Mouse (Mus musculus) hindbrain, embryonic 13.5 days (tissue): ENCODE measurements around the gene Cyp46a1. TPM values are rescaled to one million over a fixed set of nuclear protein-coding genes. Genes with fewer than 3 reads are reported as not detected.

Source experiments
- ATAC-seq: fragments of 200-750 bp; cut with Nextera tagmentation; 2 replicates; pipeline ENCODE4 v1.8.0; 2017; ENCODE audit warnings: moderate TSS enrichment; ENCODE audit not compliant: low FRiP score
- H3K27ac ChIP-seq: fragments of 300-500 bp; sonication (generic); 2 replicates; pipeline ENCODE4 v1.5.1; 2015; ENCODE audit warnings: inconsistent platforms, mild to moderate bottlenecking, moderate library complexity
- H3K27me3 ChIP-seq: fragments of 300-500 bp; sonication (generic); 2 replicates; pipeline ENCODE4 v1.6.1; 2015; ENCODE audit warnings: mild to moderate bottlenecking, inconsistent platforms
- H3K36me3 ChIP-seq: fragments of 300-500 bp; sonication (generic); 2 replicates; pipeline ENCODE4 v1.6.1; 2015; ENCODE audit warnings: mild to moderate bottlenecking, inconsistent platforms
- H3K4me1 ChIP-seq: fragments of 300-500 bp; sonication (generic); replicated peaks from 2 replicates; pipeline ENCODE4 v1.6.1; 2015; ENCODE audit warnings: inconsistent platforms
- H3K4me2 ChIP-seq: fragments of 300-500 bp; sonication (generic); 2 replicates; pipeline ENCODE4 v1.6.1; 2015; ENCODE audit warnings: inconsistent platforms, mild to moderate bottlenecking, moderate library complexity
- H3K4me3 ChIP-seq: fragments of 300-500 bp; sonication (generic); 2 replicates; pipeline ENCODE4 v1.5.1; 2015; ENCODE audit warnings: mild to moderate bottlenecking, inconsistent platforms
- H3K9ac ChIP-seq: fragments of 300-500 bp; sonication (generic); 2 replicates; pipeline ENCODE4 v1.6.1; 2015; ENCODE audit warnings: mild to moderate bottlenecking, inconsistent platforms
- H3K9me3 ChIP-seq: fragments of 300-500 bp; sonication (generic); 2 replicates; pipeline ENCODE4 v1.6.1; 2016; ENCODE audit warnings: inconsistent platforms
- WGBS: fragments of 180-500 bp; shearing (Covaris S2); methylation state at CpG from one replicate; pipeline ENCODE4 v1.1.7; 2015; 5-methylcytosine and 5-hydroxymethylcytosine counted together
- polyA plus RNA-seq: library from polyadenylated mRNA; unstranded; fragments of >200 nt; fragmentation: Nextera tagmentation; extraction: Ambion mirVana; gene quantifications from 2 replicates; pipeline ENCODE4 v1.2.1, GENCODE M21; 2015

Gene Cyp46a1
- polyA plus RNA-seq, 1 experiment from 2014 or later: 17.5 TPM

DNA sequence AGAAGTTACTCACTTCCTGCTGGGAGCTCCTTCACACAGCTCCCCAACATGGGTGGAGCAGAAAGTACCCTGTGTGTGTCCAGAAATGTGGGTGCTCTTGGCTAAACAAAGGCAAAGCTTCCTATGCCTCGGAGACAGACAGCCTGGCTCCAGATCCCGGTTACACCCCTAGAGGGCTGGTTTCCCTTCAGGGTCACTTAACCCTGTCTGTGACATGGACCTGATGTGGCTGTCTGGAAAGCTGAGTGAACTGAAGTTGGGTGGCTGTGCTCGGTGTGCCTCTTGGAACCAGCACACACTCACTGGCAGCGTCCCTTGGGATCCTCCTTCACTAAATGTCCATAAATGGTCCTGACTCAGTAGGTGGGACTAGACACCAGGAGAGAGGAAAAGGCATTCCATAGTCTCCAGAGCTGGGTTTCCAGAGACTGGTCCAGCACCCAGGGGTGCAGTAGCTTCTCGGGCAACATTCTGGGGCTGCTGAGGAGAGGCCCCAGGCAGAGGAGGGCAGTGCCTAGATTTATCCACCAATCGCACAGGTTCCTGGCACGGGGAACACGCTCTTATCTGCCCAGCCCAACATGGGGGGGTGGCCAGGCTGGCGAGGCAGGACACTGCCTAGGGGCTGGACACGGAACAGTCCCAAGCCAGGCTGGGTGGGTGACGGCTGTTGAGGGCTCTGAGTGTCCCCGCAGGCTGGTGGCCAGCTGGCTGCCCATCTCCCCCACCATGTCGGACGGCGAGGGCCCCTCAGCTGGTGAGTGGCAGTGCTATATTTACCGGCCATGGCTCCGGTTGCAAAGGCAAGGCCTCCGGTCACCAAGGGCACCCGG, 36.6 kb downstream of the Cyp46a1 start, which contains the start of gene Eml1:
Eml1 (plus strand) TSS at position 362 of the 833 bp plus-strand sequence.
- Histone ChIP-seq H3K4me1 (peaks cover 18% of the 10 kb centered on the region), H3K9me3 (no peaks in the 10 kb centered on the region), H3K27me3 (peaks cover 2% of the 10 kb centered on the region; the same call in 1 of the 2 replicates), H3K27ac (no peak within 1 kb of the TSS), H3K9ac (no peak within 1 kb of the TSS), H3K4me2 (no peak within 1 kb of the TSS), H3K36me3 (no peaks in the 10 kb centered on the region), H3K4me3 (no peak within 1 kb of the TSS)
- no peak for ATAC-seq
- 80% methylated on average over 19 of the region's 19 CpGs for WGBS

DNA sequence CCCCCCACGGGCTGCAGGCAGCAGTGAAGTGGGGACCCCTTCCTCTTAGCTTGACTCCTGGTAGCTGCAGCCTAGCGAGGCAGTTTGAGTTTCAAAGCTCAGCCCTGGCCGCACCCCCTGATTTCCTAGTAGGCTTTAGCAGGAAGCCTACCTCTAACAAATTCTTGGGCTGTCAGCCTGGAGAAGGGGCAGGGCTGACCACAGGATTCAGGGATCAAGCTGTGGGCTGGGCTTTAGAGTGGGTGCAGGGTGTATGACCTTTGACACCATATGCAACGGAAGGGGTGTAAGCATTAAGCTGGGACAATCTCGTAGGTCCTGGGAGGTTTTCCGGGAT, 37.2 kb downstream of the Cyp46a1 start:
- H3K27ac ChIP-seq: no peak overlapping the region
- H3K36me3 ChIP-seq: no peaks in the 10 kb centered on the region
- peaks cover 2% of the 10 kb centered on the region; the same call in 1 of the 2 replicates for H3K27me3 ChIP-seq
- H3K9me3 ChIP-seq: no peaks in the 10 kb centered on the region
- peaks cover 18% of the 10 kb centered on the region for H3K4me1 ChIP-seq
- 79% methylated on average over 6 of the region's 6 CpGs for WGBS
- H3K4me3 ChIP-seq: no peak overlapping the region
- no peak overlapping the region for H3K4me2 ChIP-seq
- H3K9ac ChIP-seq: no peak overlapping the region
- no peak for ATAC-seq

DNA sequence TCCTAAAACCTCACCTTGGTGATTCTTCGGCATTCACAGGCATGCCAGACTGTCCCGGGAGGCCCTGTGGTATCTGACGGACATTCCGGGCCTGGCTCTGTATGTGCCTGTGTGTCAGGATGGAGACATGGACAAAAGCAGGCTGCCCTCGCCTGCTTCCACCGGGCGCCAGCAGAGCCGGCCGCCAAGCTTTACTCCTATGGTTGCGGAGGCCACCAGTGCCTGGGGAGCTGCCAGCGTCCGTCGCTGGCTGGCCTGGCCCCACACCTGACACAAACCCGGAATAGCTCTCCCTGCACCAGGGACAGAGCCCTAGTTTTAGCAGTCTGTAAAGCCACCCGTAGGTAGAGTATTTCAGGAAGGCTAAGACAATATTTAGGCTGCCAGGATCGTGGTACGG, 38.1 kb downstream of the Cyp46a1 start:
- peaks cover 2% of the 10 kb centered on the region; the same call in 1 of the 2 replicates for H3K27me3 ChIP-seq
- WGBS: 60% methylated on average over 17 of the region's 17 CpGs
- ATAC-seq: no peak
- H3K9me3 ChIP-seq: no peaks in the 10 kb centered on the region
- H3K4me3 ChIP-seq: no peak overlapping the region
- H3K9ac ChIP-seq: no peak overlapping the region
- H3K4me2 ChIP-seq: no peak overlapping the region
- no peaks in the 10 kb centered on the region for H3K36me3 ChIP-seq
- H3K27ac ChIP-seq: no peak overlapping the region
- peaks cover 18% of the 10 kb centered on the region for H3K4me1 ChIP-seq

DNA sequence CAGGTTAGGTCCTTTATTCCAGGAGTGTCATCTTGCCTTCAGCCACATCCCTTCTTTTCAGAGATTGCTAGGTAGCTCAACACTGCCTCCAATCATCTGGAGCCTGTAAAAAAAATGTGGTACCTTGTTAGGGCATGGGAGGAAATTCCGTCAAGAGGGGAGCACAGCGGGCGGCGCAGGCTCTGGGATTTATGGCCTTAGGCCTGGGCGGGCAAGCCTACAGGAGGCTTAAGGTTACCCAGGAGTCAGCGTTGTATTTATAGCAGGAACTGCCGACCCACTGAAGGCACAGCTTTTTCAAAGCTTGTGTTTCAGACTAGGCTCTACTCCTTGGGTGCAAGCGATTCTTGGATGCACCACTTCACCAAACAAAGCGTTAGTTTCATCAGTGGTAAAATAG, 39.4 kb downstream of the Cyp46a1 start:
- H3K9ac ChIP-seq: no peak overlapping the region
- H3K4me1 ChIP-seq: peaks cover 16% of the 10 kb centered on the region
- H3K27me3 ChIP-seq: no peaks in the 10 kb centered on the region; the same call in 1 of the 2 replicates
- no peaks in the 10 kb centered on the region for H3K9me3 ChIP-seq
- H3K36me3 ChIP-seq: no peaks in the 10 kb centered on the region
- H3K4me3 ChIP-seq: no peak overlapping the region
- H3K27ac ChIP-seq: no peak overlapping the region
- H3K4me2 ChIP-seq: no peak overlapping the region
- ATAC-seq: no peak
- 81% methylated on average over 9 of the region's 9 CpGs for WGBS

DNA sequence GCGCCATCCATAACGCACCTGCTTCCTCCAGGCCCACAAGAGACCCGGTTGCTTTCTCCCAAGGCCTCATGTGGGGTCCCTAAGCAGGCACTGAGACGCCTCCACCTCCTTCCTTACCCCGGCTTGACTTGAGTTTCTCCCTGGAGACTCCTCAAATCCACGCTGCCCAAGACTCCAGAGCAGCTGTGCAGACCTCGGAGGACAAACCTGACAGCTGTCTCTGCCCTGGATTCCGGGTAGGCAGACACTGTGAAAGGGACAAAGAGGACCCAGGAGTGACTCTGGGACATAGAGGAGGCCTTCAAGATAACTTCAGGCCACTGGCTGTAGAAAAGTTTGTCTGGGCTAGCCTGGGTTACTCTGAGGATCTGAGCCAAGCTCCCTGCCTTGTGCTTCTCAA, 40.5 kb downstream of the Cyp46a1 start:
- ATAC-seq: no peak
- Histone ChIP-seq H3K36me3 (no peaks in the 10 kb centered on the region), H3K9ac (no peak overlapping the region), H3K27ac (no peak overlapping the region), H3K4me1 (peaks cover 12% of the 10 kb centered on the region), H3K4me2 (no peak overlapping the region), H3K27me3 (no peaks in the 10 kb centered on the region), H3K9me3 (no peaks in the 10 kb centered on the region), H3K4me3 (no peak overlapping the region)
- 81% methylated on average over 8 of the region's 8 CpGs for WGBS

DNA sequence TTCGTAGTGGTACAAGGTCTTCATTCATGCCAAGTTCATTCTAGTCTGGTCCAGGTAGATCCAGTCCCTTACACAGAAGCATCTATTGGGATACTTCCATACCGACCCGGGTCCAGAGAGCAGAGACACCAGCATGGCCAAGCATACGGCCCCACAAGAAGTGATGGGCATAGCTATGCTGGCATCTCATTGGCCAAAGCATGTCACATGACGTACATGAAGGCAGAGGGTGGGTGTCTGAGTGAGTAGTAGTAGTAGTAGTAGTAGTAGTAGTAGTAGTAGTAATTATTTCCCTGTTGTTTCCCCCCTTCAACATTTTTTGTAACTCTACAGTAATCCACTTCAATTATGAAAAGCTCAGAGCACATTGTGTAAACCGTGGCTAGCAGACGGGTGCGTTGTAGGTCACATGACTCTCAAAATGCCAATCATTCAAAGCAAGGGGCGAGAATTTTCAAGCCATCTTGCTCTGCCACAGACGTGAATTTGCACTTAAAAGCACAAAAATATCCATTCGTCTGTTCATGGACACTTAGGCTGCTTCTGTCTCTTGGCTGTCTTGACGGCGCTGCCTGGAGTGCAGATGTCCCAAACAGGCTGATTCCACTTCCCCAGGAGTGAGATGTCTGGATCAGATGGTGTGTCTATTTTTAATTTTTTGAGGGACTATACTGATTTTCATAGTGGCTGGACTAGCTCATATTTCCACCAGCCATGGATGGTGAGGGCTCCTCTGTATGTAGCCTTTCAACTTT, 44.4 kb downstream of the Cyp46a1 start:
- Histone ChIP-seq H3K27ac (no peak overlapping the region), H3K9ac (no peak overlapping the region)
- WGBS: 84% methylated on average over 13 of the region's 13 CpGs

DNA sequence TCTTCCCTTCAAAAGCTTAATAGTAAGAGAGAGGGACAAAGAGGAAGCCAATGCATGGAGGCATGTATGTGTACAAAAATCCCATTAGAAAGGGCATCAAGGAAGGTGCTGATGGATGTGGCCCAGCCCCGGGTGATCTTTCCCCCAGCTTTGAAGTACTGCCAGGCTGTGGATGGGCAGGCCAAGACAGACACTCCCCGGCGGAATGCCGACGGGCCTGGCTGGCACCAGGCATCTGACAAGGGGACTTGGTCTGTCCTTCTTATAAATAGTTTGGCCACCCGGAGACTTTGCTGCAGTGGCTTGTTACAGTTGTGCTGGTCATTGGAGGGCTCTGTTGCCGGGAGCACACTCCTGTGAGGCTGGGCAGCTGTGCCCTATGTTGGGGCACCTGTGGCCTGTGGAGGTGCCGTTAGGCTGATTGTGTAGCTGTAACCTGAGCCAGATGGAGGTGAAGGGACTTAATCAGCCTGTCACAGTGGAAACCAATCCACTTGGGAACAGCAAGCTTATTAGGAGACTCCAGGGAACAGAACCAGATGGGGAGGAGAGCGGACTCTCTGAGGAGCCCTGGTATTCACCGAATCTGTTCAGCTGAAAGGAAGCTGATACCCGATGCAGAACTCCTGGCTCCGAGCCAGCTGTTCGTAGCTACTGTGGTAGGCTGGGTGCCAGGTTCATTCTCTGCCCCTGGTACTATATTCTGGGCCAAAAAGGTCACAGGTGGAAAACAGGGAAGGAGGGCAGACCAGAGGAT, 52.5 kb downstream of the Cyp46a1 start:
- peaks cover 4% of the 10 kb centered on the region; the same call in 1 of the 2 replicates for H3K27me3 ChIP-seq
- no peak overlapping the region for H3K4me3 ChIP-seq
- WGBS: 48% methylated on average over 13 of the region's 13 CpGs
- H3K4me1 ChIP-seq: peaks cover 21% of the 10 kb centered on the region
- no peak overlapping the region for H3K9ac ChIP-seq
- H3K9me3 ChIP-seq: no peaks in the 10 kb centered on the region
- H3K36me3 ChIP-seq: no peaks in the 10 kb centered on the region
- no peak overlapping the region; the same call in 1 of the 2 replicates for H3K4me2 ChIP-seq
- H3K27ac ChIP-seq: 0 out of 2 replicates have a peak overlapping the region, but pooled peaks have one; percentile 46
- ATAC-seq: peak; percentile 47; the same call in 1 of the 2 replicates

More for the DNA sequence above, 44.4 kb downstream of the Cyp46a1 start:
- H3K4me2 ChIP-seq: no peak overlapping the region
- no peaks in the 10 kb centered on the region for H3K9me3 ChIP-seq
- no peaks in the 10 kb centered on the region for H3K4me1 ChIP-seq
- no peaks in the 10 kb centered on the region for H3K27me3 ChIP-seq
- H3K36me3 ChIP-seq: no peaks in the 10 kb centered on the region
- no peak overlapping the region for H3K4me3 ChIP-seq
- no peak for ATAC-seq

DNA sequence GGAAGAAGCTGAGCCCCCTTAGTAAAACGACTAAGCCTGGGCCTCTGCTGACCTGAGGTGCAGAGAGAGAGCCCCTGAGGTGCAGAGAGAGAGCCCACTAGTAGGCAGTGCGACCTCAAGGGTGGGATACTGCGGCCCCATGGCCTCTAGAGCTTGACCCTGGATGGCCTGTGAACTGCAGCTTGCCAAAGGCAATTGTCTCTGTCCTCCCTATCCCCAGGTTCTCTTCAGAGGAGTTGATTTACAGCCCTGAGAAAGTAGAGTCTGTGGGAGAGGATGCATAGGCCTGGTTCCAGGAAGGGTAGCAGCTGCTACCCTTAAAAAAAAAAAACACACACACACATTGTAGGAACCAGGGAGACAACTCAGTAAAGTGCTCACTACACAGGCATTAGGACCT, 55.5 kb downstream of the Cyp46a1 start:
- ATAC-seq: no peak
- Histone ChIP-seq H3K4me1 (peaks cover 27% of the 10 kb centered on the region), H3K27me3 (peaks cover 4% of the 10 kb centered on the region; the same call in 1 of the 2 replicates), H3K9me3 (no peaks in the 10 kb centered on the region), H3K4me2 (no peak overlapping the region), H3K36me3 (no peaks in the 10 kb centered on the region), H3K4me3 (no peak overlapping the region), H3K9ac (no peak overlapping the region), H3K27ac (no peak overlapping the region)
- WGBS: 31% methylated on average over 3 of the region's 3 CpGs

DNA sequence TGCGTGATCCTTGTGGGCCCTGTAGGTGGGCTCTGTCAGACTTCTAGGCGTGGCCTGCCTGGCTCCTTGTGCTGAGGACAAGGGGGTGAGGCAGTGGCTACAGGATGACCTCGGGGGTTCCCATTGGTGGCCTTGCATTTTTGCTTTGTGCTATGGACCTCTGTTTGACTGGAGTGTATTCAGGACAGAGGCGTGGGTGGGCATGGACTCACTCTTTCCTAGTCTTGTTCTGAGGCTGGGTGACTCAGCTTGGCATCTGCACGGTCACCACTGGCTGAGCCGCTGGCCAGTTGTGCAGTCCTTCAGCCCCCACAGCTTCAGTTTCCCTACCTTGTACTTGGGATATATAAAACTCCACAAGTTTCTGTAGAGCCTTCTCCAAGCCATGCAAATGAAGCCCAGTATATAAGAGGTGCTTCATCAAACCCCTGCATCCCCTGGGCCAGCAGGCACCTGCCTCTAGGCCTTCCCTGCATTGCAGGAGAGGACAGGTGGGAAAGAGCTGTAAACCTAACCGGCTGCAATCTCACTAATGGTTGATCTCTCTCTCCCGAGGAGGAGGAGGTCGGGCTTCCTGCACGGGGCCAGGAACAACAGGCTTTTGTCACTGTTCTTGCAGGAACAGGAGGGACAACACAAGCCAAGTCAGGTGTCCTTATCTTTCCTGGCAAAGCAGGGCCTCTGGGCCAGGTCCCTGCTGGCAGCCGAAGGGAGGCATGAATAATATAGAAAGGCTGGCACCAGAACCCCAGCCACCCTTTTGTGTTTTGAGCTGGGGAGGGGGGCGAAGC, 58.3 kb downstream of the Cyp46a1 start:
- Histone ChIP-seq H3K9ac (no peak overlapping the region), H3K27ac (no peak overlapping the region), H3K4me3 (no peak overlapping the region), H3K36me3 (no peaks in the 10 kb centered on the region), H3K27me3 (peaks cover 4% of the 10 kb centered on the region; the same call in 1 of the 2 replicates), H3K4me2 (no peak overlapping the region), H3K9me3 (no peaks in the 10 kb centered on the region), H3K4me1 (peaks cover 36% of the 10 kb centered on the region)
- 75% methylated on average over 12 of the region's 12 CpGs for whole genome bisulfite sequencing
- no peak for ATAC-seq

DNA sequence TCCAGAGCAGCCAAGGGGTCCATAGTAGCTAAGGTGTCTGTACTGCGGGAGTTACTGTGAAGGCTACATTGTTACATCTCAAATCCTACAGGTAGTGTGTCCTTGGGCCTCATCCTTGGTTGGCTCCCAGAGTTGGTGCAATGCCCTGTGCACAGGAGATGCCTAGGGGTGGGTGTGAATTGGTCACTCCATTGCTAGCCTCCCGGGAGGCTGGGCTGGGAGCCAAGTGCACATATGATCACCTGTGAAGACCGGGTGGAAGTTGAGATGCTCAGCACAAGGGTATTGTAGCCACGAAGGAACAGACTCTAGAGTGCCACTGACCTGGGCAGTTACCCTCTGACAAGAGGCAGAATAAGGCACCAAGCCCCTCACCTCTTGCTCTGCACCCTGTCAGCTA, 58.9 kb downstream of the Cyp46a1 start:
- no peak for ATAC-seq
- Histone ChIP-seq H3K4me3 (no peak overlapping the region), H3K4me2 (no peak overlapping the region), H3K27me3 (peaks cover 4% of the 10 kb centered on the region; the same call in 1 of the 2 replicates), H3K9ac (no peak overlapping the region), H3K27ac (no peak overlapping the region), H3K4me1 (peaks cover 41% of the 10 kb centered on the region), H3K36me3 (no peaks in the 10 kb centered on the region), H3K9me3 (no peaks in the 10 kb centered on the region)
- WGBS: 85% methylated on average over 4 of the region's 4 CpGs

DNA sequence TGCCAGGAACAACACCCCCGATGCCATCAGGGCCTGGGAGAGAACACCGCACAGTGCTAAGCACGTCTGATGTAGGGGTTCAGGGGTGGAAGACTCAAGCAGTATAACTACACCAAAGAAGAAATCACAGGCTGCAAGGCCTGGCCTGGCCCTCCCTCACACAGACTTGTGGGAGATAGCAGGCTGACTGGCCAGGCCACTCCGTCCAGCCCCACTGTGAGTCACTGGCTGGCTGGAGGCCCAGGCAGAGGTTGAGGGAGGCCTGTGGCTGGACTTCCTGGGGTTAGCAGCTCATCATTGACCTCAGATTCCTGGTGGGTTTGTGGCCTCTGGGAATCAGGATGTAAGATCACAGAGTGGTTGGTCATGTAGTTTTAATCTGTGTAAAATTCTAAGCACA, 59.5 kb downstream of the Cyp46a1 start:
- Histone ChIP-seq H3K27ac (no peak overlapping the region), H3K4me1 (peaks cover 41% of the 10 kb centered on the region), H3K9ac (no peak overlapping the region), H3K27me3 (peaks cover 3% of the 10 kb centered on the region; the same call in 1 of the 2 replicates), H3K9me3 (no peaks in the 10 kb centered on the region), H3K4me2 (no peak overlapping the region), H3K36me3 (no peaks in the 10 kb centered on the region), H3K4me3 (no peak overlapping the region)
- ATAC-seq: no peak
- WGBS: 79% methylated on average over 4 of the region's 4 CpGs
